Mouse (Mus musculus) liver, embryonic 13.5 days (tissue): ENCODE results near the gene Lctl. TPM values are rescaled to one million over a fixed set of nuclear protein-coding genes. Genes with fewer than 3 reads are reported as not detected.
"Not testable (repeated sequence)": the region's sequence is repeated elsewhere in the genome, so short reads cannot be mapped to it uniquely, and the experiment has no call there.

Source experiments
- ATAC-seq: fragments of 200-750 bp; cut with Nextera tagmentation; 2 replicates; pipeline ENCODE4 v1.8.0; 2017; ENCODE audit warnings: low read depth, mild to moderate bottlenecking, moderate number of reproducible peaks, moderate library complexity
- DNase-seq: peaks from one replicate; pipeline ENCODE4 v3.0.0; 2022
- H3K27ac ChIP-seq: fragments of 300-500 bp; sonication (generic); 2 replicates; pipeline ENCODE4 v1.5.1; 2015; ENCODE audit warnings: moderate library complexity, mild to moderate bottlenecking, inconsistent platforms
- H3K27me3 ChIP-seq: fragments of 300-500 bp; sonication (generic); 2 replicates; pipeline ENCODE4 v1.6.1; 2015; ENCODE audit warnings: mild to moderate bottlenecking, inconsistent platforms
- H3K36me3 ChIP-seq: fragments of 300-500 bp; sonication (generic); 2 replicates; pipeline ENCODE4 v1.6.1; 2015; ENCODE audit warnings: mild to moderate bottlenecking, inconsistent platforms
- H3K4me1 ChIP-seq: fragments of 300-500 bp; sonication (generic); replicated peaks from 2 replicates; pipeline ENCODE4 v1.6.1; 2015; ENCODE audit warnings: inconsistent platforms
- H3K4me2 ChIP-seq: fragments of 300-500 bp; sonication (generic); 2 replicates; pipeline ENCODE4 v1.6.1; 2015; ENCODE audit warnings: inconsistent platforms, mild to moderate bottlenecking, moderate library complexity
- H3K4me3 ChIP-seq: fragments of 300-500 bp; sonication (generic); replicated peaks from 2 replicates; pipeline ENCODE4 v1.5.1; 2015; ENCODE audit warnings: mild to moderate bottlenecking, inconsistent platforms
- H3K9ac ChIP-seq: fragments of 300-500 bp; sonication (generic); 2 replicates; pipeline ENCODE4 v1.6.1; 2015; ENCODE audit warnings: mild to moderate bottlenecking, inconsistent platforms
- H3K9me3 ChIP-seq: fragments of 300-500 bp; sonication (generic); replicated peaks from 2 replicates; pipeline ENCODE4 v1.6.1; 2016; ENCODE audit warnings: inconsistent platforms
- WGBS: fragments of 180-500 bp; shearing (Covaris S2); methylation state at CpG from one replicate; pipeline ENCODE4 v1.1.7; 2015; ENCODE audit not compliant: insufficient replicate concordance; 5-methylcytosine and 5-hydroxymethylcytosine counted together
- polyA plus RNA-seq: library from polyadenylated mRNA; unstranded; fragments of >200 nt; fragmentation: Nextera tagmentation; extraction: Ambion mirVana; gene quantifications from 2 replicates; pipeline ENCODE4 v1.2.1, GENCODE M21; 2015

Lctl gene
- polyA plus RNA-seq, 1 experiment from 2014 or later = not detected

DNA sequence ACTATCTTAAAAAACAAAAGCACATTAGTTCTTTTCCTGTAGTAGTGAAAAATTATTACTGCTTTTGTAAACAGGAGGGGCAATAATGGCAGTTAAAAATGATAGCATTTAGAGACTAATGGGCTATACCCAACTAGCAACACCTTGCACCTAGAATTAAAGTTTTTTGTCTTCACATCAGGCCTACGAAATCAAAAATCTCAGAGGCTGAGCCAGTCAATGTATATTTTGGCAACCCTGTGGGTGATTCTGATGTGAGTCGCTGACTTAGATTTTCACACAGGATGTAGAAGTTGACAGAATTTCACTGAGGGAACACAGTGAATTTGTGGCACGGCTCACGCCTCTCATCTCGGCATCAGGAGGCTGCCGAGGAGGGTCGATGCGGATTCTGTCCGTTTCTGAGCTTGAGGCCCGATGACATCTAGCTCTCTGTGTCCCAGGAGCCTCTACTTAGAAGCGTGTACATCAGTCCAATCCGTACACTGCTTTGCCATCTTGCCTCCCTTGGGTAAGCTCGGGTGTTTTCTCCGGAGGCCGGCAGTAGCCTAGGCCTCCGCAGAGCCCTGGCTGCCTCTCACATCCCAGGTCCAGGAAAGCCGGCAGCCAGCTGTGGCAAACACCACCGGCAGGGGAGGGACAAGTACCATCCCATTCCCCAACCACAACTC, 55.3 kb downstream of the Lctl start:
- 1% methylated on average over 18 of the region's 18 CpGs for WGBS

DNA sequence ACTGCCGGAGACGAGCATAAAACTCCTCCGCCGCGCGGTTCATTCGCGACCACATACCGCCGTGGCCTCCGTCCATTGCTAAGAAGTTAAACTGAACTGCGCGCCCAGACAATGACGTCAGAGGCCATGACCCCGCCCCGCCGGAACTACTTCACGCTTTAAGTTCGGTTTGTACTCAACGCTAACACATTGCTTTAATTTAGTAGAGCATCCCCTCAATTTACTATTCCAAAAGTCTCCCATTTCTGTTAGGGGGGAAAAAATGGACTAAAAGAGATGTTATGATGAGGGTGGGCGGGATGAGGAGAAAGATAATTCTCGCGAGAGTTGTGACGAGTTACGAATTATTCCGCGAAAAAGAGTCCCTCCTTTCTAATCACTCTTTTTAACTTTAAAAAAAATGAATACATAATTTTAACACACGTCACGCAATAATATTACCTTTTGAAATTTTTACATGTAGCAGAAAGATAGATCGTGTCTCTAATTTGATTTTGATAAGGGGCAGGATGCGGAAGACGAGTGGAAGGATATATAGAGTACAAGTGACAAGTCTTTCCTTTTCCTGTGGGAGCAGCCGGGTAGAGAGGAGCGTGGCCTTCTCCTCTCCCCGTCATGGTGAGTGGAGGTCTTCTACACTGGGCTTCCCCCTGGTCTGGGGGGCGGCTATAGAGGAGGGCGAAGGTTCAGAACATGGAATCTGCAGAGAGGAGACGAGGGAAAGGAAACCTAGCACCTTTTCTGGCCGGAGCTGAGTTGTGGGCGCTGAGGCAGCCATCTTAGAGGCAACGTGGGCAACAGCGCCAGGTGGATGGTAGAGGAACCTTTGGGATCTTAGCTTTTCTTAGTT, 56.1 kb downstream of the Lctl start, which contains the start of the genes Zwilch and Rpl4:
Zwilch (minus strand) TSS at position 289 of the 850 bp plus-strand sequence.
Rpl4 (plus strand) TSS at position 560 of the 850 bp plus-strand sequence.
- Histone ChIP-seq H3K27ac (peak within 1 kb of the TSS; percentile 75), H3K9me3 (no peaks in the 10 kb centered on the region), H3K4me3 (peak within 1 kb of the TSS; percentile 89), H3K36me3 (peaks cover 51% of the 10 kb centered on the region), H3K4me2 (peak within 1 kb of the TSS; percentile 77), H3K27me3 (no peaks in the 10 kb centered on the region), H3K9ac (peak within 1 kb of the TSS; percentile 94), H3K4me1 (peaks cover 52% of the 10 kb centered on the region)
- ATAC-seq (peak; percentile 77), DNase-seq (peak; percentile 77)
- under 1% methylated on average over 42 of the region's 42 CpGs for WGBS

More for the DNA sequence above, 55.3 kb downstream of the Lctl start:
- peak overlapping the region; percentile 94 for H3K9ac ChIP-seq
- peak overlapping the region; percentile 75 for H3K27ac ChIP-seq
- no peak for DNase-seq
- peak overlapping the region; percentile 89 for H3K4me3 ChIP-seq
- peaks cover 50% of the 10 kb centered on the region for H3K36me3 ChIP-seq
- H3K9me3 ChIP-seq = no peaks in the 10 kb centered on the region
- no peaks in the 10 kb centered on the region for H3K27me3 ChIP-seq
- peak; percentile 63 for ATAC-seq
- H3K4me1 ChIP-seq = peaks cover 50% of the 10 kb centered on the region
- peak overlapping the region; percentile 74 for H3K4me2 ChIP-seq

DNA sequence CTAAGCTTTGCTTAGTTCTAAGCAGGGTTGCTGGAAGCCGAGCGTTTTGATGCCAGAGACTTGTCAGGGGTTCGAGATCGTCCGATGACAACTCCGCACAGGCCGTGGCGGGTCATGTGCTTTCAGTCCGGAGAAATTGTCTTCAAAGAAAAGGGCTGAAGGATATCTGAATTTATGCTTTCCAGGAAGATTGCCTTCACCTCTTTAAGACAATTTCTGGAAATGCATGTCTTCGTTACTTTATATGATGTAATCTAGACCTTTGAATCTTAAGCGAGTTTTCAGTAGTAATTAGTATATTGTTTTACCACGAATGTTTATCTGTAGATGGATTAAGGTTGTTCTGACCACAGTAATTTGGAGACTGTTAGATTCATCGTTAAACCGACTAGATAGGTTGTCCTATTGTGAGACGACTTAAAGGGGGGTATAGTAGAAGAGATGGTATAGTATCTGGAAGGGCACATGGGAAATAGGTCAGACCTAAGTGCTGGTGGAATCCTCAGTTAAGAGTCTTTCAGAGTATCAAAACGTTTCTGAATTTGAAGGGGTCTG, 56.8 kb downstream of the Lctl start:
- Histone ChIP-seq H3K36me3 (peaks cover 52% of the 10 kb centered on the region), H3K4me2 (peak overlapping the region; percentile 77), H3K27ac (peak overlapping the region; percentile 64), H3K9ac (peak overlapping the region; percentile 94), H3K27me3 (no peaks in the 10 kb centered on the region), H3K4me3 (peak overlapping the region; percentile 89), H3K4me1 (peaks cover 59% of the 10 kb centered on the region), H3K9me3 (no peaks in the 10 kb centered on the region)
- ATAC-seq (no peak), DNase-seq (no peak)
- WGBS = under 1% methylated on average over 16 of the region's 16 CpGs

DNA sequence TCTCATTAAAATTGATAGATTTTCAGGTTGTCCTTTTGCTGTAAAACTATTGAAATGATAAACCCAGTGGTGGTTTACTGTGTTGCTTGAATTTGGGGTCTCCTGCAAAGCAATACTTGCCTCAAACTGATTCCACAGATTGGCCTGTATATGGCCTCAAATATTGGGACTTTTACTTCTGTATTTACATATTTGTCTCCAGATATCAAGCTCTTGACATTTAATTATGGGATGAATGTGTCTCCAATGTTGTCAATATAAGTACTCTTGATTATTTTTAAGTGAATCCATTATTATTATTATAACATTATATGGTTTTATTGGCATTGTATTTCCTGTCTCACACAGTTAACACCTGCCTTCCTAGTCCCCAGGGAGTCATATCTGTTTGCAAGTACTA, 57.4 kb downstream of the Lctl start:
- Histone ChIP-seq H3K4me2 (peak overlapping the region; percentile 77), H3K4me1 (peaks cover 62% of the 10 kb centered on the region), H3K36me3 (peaks cover 51% of the 10 kb centered on the region), H3K9ac (peak overlapping the region; percentile 94), H3K4me3 (peak overlapping the region; percentile 89), H3K27ac (peak overlapping the region; percentile 64; the same call in 1 of the 2 replicates), H3K9me3 (no peaks in the 10 kb centered on the region), H3K27me3 (no peaks in the 10 kb centered on the region)
- ATAC-seq = no peak
- DNase-seq = no peak

DNA sequence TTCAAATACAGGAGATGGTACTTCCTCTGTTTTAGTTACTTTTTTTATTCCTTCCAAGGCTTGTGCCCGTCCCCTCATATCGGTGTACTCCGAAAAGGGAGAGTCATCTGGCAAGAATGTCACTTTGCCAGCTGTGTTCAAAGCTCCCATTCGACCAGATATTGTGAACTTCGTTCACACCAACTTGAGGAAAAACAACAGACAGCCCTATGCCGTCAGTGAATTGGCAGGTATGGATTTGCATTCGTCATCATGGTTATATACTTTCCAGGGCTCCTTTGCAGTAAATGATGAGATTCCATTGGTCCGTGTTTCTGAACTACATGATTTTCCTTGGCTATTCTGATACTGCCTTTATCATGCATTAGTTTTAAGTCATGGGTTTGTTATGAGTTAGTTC, 57.8 kb downstream of the Lctl start:
- no peak for ATAC-seq

DNA sequence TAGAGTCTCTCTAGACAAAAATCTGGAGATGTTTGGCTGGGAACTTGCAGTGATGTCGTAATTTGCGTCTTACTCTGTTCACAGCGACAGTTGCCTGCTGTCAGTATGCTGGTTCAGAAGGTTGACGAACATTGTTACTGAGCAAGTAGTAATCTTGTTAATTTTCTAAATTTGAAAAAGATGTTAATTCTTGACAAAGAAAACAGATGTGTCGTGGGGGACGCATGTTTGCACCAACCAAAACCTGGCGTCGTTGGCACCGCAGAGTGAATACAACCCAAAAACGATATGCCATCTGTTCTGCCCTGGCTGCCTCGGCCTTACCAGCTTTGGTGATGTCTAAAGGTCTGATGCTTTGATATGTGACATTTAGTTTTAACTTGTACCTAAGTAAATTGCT, 58.4 kb downstream of the Lctl start:
- H3K4me2 ChIP-seq = peak overlapping the region; percentile 77
- peaks cover 56% of the 10 kb centered on the region for H3K36me3 ChIP-seq
- H3K9ac ChIP-seq = peak overlapping the region; percentile 94
- H3K4me3 ChIP-seq = peak overlapping the region; percentile 89
- DNase-seq = no peak
- H3K27me3 ChIP-seq = no peaks in the 10 kb centered on the region
- peaks cover 67% of the 10 kb centered on the region for H3K4me1 ChIP-seq
- peak overlapping the region; percentile 64 for H3K27ac ChIP-seq
- H3K9me3 ChIP-seq = no peaks in the 10 kb centered on the region
- 76% methylated on average over 11 of the region's 11 CpGs for WGBS
- no peak for ATAC-seq

More for the DNA sequence above, 57.8 kb downstream of the Lctl start:
- 27% methylated on average over 8 of the region's 8 CpGs for WGBS
- H3K27me3 ChIP-seq = no peaks in the 10 kb centered on the region
- H3K9me3 ChIP-seq = no peaks in the 10 kb centered on the region
- peak overlapping the region; percentile 77 for H3K4me2 ChIP-seq
- H3K9ac ChIP-seq = peak overlapping the region; percentile 94
- H3K4me3 ChIP-seq = peak overlapping the region; percentile 89
- no peak for DNase-seq
- peaks cover 50% of the 10 kb centered on the region for H3K36me3 ChIP-seq
- peak overlapping the region; percentile 64 for H3K27ac ChIP-seq
- peaks cover 66% of the 10 kb centered on the region for H3K4me1 ChIP-seq

DNA sequence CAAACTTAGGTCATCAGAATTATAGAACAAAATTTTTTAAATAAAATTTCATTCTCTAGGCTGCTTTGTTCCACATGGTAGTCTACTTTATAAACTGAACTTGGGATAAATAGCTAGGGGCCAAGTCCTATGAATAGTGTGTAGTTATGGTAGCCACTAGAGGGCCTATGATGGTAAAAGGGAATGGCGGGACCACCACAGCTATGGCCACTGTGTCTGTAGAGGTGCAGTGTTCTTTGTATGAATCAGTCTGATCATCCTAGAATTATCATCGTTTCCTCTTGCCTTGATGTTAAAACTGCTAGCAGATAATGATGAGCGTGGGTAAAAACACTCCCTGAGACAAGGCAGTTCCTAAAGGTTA, 61.6 kb downstream of the Lctl start:
- Histone ChIP-seq H3K27ac (peak overlapping the region; percentile 80), H3K9ac (peak overlapping the region; percentile 87), H3K27me3 (no peaks in the 10 kb centered on the region), H3K4me3 (peak overlapping the region; percentile 80), H3K36me3 (peaks cover 81% of the 10 kb centered on the region), H3K4me1 (peaks cover 48% of the 10 kb centered on the region), H3K4me2 (peak overlapping the region; percentile 81), H3K9me3 (no peaks in the 10 kb centered on the region)
- ATAC-seq (peak; percentile 63), DNase-seq (no peak)
- WGBS = 22% methylated on average over 3 of the region's 3 CpGs

DNA sequence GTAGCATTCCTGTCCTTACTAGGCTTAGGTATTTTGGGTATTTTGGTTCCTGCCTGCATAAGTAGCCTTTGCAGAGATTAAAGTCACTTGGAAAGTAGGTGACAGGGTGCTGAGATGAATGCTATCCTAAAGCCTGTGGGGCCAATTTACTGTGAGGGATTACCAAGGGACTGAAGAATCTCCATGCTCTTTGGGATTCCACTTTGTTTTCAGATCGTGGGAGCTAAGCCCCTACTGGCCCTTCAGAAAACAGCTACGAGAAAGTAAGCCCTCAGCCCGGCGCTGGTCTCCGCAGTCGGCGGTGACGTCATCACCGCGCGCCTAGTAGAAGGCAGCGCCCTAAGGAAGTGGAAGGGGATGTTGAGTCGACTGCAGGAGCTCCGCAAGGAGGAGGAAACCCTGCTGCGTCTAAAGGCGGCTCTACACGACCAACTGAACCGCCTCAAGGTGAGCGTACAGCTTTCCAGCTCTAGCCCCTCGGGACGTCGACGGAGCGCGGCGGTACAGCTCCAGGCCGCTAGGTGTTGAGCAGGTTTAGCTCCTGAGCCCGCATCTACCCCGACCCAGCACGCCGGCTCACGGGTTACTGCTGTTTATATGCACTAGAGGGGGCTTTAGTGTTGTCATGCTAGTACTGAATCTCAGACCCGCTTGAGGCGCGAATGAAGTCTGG, 62.2 kb downstream of the Lctl start, which contains the start of gene Snapc5:
Snapc5 (plus strand) TSS at position 301 of the 673 bp plus-strand sequence.
- WGBS = under 1% methylated on average over 35 of the region's 35 CpGs
- H3K9me3 ChIP-seq = no peaks in the 10 kb centered on the region
- H3K4me1 ChIP-seq = peaks cover 49% of the 10 kb centered on the region
- H3K27ac ChIP-seq = peak within 1 kb of the TSS; percentile 80
- H3K36me3 ChIP-seq = peaks cover 83% of the 10 kb centered on the region
- H3K27me3 ChIP-seq = no peaks in the 10 kb centered on the region
- ATAC-seq (peak; percentile 91), DNase-seq (peak; percentile 82)
- peak within 1 kb of the TSS; percentile 80 for H3K4me3 ChIP-seq
- H3K9ac ChIP-seq = peak within 1 kb of the TSS; percentile 87
- H3K4me2 ChIP-seq = peak within 1 kb of the TSS; percentile 81

DNA sequence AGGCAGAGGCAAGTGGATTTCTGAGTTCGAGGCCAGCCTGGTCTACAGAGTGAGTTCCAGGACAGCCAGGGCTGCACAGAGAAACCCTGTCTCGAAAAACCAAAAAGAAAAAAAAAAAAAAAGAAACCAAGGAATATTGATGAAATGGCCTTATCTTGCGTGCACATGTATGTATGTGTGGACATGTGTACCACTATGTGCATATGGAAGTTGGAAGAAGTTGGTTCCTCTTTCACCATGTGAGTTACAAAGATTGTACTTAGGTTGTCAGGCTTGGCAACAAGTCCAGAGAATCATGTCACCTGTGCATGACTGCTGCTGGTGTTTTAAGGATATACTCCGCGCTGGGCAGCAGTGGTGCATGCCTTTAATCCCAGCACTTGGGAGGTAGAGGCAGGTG, 66.3 kb downstream of the Lctl start:
- WGBS = 84% methylated on average over 5 of the region's 5 CpGs
- not testable (repeated sequence) for H3K27ac ChIP-seq, H3K4me3 ChIP-seq, H3K27me3 ChIP-seq, DNase-seq, ATAC-seq, H3K4me2 ChIP-seq, H3K9me3 ChIP-seq, H3K9ac ChIP-seq
- Histone ChIP-seq H3K36me3 (peaks cover 66% of the 10 kb centered on the region), H3K4me1 (peaks cover 24% of the 10 kb centered on the region)

DNA sequence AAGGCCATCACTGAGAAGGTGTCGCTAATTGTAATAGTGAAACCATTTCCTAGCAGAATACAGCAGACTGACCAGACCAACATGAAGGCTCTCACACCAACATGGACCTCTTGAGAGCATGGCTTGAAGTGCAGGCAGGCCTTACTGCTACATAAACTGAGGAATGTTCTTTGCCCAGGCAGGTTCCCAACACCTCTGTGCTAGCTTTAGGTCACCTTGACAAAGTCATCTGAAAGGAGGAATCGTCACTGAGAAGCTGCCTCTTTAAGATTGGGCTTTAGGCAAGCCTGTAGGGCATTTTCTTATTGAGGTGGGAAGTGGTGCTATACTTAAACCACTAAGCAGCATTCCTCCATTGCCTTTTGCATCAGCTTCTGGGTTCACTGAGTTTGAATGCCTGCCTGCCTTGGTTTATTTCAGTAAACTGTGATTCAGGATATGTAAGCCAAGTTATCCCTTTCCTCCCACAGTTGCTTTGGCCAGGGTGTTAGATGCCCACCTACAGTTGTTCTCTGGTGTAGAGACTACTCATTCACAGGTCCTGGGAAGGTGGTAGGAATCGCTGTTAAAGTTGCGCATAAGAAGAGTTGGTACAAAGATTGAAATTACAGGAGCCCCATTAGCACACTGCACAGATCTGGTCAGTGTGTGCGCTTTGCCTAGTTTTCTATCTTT, 67.4 kb downstream of the Lctl start:
- H3K4me3 ChIP-seq = no peak overlapping the region
- DNase-seq (no peak), ATAC-seq (no peak)
- H3K9me3 ChIP-seq = no peaks in the 10 kb centered on the region
- no peak overlapping the region for H3K4me2 ChIP-seq
- peaks cover 59% of the 10 kb centered on the region for H3K36me3 ChIP-seq
- no peak overlapping the region for H3K9ac ChIP-seq
- H3K4me1 ChIP-seq = peaks cover 17% of the 10 kb centered on the region
- H3K27me3 ChIP-seq = no peaks in the 10 kb centered on the region
- WGBS = 86% methylated on average over 5 of the region's 5 CpGs
- no peak overlapping the region for H3K27ac ChIP-seq
